Mouse (Mus musculus): ENCODE measurements around the gene Ndufb4. TPM values are rescaled to one million over a fixed set of nuclear protein-coding genes. Genes with fewer than 3 reads are reported as not detected.
"Not testable (repeated sequence)": the region's sequence is repeated elsewhere in the genome, so short reads cannot be mapped to it uniquely, and the experiment has no call there.

The Ndufb4 gene
- total RNA-seq, 1 experiment from 2014 or later = 16.8 TPM

DNA sequence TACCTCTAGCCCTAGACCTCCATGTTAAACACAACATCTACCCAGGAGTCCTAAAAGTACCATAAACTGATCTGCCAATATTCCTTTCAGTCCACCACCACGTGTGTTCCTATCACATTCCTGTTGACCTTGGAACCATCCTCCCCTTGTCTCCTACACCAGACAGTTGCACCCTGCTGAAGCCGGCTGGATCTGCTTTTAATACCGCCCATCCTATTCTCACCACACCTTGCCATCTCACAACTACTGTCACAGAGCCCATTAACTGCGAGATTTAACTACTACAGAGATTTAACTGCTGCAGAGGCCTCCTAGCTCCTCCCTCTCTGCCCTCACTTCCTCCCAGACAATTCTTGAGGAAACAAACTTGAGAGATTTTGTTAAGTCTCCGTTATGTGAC lies 2.8 kb downstream of the Ndufb4 start:
- no peak for ATAC-seq (replicated peaks in 1 of 2; ENCODE audit: insufficient read depth in 1 of 2, low FRiP score in 2 of 2, low TSS enrichment in 1 of 2, low read depth in 1 of 2, poor library complexity in 2 of 2, severe bottlenecking in 2 of 2)

GRCm38 (mm10) chr16:37649068-37649467 lies 5.2 kb downstream of the Ndufb4 start:
- ATAC-seq (replicated peaks in 1 of 2; ENCODE audit: insufficient read depth in 1 of 2, low FRiP score in 2 of 2, low TSS enrichment in 1 of 2, low read depth in 1 of 2, poor library complexity in 2 of 2, severe bottlenecking in 2 of 2) = no peak

DNA sequence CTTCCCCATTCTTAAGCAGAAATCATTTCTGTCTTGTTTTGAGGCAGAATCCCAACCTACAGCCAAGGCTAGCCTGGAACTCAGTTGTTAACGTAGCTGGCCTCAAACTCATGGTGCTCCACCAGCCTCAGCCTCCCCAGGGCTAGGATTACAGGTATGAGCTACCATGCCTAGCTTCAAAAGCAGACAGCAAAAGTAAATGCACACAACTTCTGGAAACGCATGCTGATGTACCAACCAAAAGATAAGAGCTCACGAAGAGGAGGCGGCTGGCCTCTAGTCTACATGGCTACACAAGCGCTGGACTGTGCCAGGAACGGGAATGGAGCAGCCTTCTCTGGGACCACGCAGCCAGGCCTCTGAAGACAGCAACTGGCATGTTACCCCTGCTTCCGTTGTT lies 6.3 kb downstream of the Ndufb4 start:
- no peak for ATAC-seq (replicated peaks in 1 of 2; ENCODE audit: insufficient read depth in 1 of 2, low FRiP score in 2 of 2, low TSS enrichment in 1 of 2, low read depth in 1 of 2, poor library complexity in 2 of 2, severe bottlenecking in 2 of 2)

DNA sequence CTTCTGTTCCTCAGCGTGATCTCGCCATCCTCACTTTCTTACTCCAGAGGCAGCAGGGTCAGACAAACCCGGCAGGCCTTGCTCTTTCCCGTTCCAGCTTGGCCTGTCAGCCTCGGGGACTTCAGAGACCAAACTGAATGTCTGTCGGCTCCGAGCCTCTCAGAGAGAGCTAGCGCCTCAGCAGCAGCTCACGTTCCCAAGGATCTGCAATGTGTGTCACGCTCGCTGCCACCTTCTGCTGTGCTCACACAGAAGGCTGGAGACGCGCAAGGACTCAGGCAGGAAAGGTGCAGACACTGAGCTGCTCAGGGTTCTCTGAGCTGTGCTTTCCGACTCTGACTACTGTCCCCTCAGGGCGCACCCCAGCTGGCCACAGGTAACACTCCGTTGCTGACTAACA lies 7.2 kb downstream of the Ndufb4 start:
- ATAC-seq (replicated peaks in 1 of 2; ENCODE audit: insufficient read depth in 1 of 2, low FRiP score in 2 of 2, low TSS enrichment in 1 of 2, low read depth in 1 of 2, poor library complexity in 2 of 2, severe bottlenecking in 2 of 2) = no peak

GRCm38 (mm10) chr16:37645799-37646198 lies 8.5 kb downstream of the Ndufb4 start:
- no peak for ATAC-seq (replicated peaks in 1 of 2; ENCODE audit: insufficient read depth in 1 of 2, low FRiP score in 2 of 2, low TSS enrichment in 1 of 2, low read depth in 1 of 2, poor library complexity in 2 of 2, severe bottlenecking in 2 of 2)

GRCm38 (mm10) chr16:37645211-37645610 lies 9.0 kb downstream of the Ndufb4 start:
- ATAC-seq (replicated peaks in 1 of 2; ENCODE audit: insufficient read depth in 1 of 2, low FRiP score in 2 of 2, low TSS enrichment in 1 of 2, low read depth in 1 of 2, poor library complexity in 2 of 2, severe bottlenecking in 2 of 2) = no peak

GRCm38 (mm10) chr16:37644486-37644885 lies 9.8 kb downstream of the Ndufb4 start:
- ATAC-seq (replicated peaks in 1 of 2; ENCODE audit: insufficient read depth in 1 of 2, low FRiP score in 2 of 2, low TSS enrichment in 1 of 2, low read depth in 1 of 2, poor library complexity in 2 of 2, severe bottlenecking in 2 of 2) = no peak

DNA sequence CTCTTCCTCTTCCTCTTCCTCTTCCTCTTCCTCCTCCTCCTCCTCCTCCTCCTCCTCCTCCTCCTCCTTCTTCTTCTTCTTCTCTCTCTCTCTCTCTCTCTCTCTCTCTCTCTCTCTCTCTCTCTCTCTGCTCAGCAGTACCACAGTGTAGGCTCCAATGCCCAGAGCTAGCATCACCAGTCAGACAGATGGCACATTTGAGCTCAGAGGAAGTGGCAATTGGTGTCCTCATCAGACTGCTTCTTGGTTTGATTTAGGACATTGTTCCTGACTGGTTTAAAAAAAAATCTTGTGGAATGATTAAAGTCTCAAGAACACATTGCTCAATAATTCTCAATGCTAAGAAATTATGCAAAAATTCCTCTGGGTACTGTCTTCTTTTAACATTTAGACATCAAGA lies 13.7 kb downstream of the Ndufb4 start:
- ATAC-seq (replicated peaks in 1 of 2; ENCODE audit: insufficient read depth in 1 of 2, low FRiP score in 2 of 2, low TSS enrichment in 1 of 2, low read depth in 1 of 2, poor library complexity in 2 of 2, severe bottlenecking in 2 of 2) = not testable (repeated sequence)

GRCm38 (mm10) chr16:37637802-37638201 lies 16.5 kb downstream of the Ndufb4 start:
- no peak for ATAC-seq (replicated peaks in 1 of 2; ENCODE audit: insufficient read depth in 1 of 2, low FRiP score in 2 of 2, low TSS enrichment in 1 of 2, low read depth in 1 of 2, poor library complexity in 2 of 2, severe bottlenecking in 2 of 2)

- ATAC-seq (replicated peaks in 1 of 2; ENCODE audit: insufficient read depth in 1 of 2, low FRiP score in 2 of 2, low TSS enrichment in 1 of 2, low read depth in 1 of 2, poor library complexity in 2 of 2, severe bottlenecking in 2 of 2) = peak in 1 of 2 experiments; percentile 32; a peak in 2 of 4 replicates
Measured at GRCm38 (mm10) chr16:37636107-37636506, 18.1 kb downstream of the Ndufb4 start.

- no peak for ATAC-seq (replicated peaks in 1 of 2; ENCODE audit: insufficient read depth in 1 of 2, low FRiP score in 2 of 2, low TSS enrichment in 1 of 2, low read depth in 1 of 2, poor library complexity in 2 of 2, severe bottlenecking in 2 of 2)
Measured at GRCm38 (mm10) chr16:37635095-37635494, 19.2 kb downstream of the Ndufb4 start.

DNA sequence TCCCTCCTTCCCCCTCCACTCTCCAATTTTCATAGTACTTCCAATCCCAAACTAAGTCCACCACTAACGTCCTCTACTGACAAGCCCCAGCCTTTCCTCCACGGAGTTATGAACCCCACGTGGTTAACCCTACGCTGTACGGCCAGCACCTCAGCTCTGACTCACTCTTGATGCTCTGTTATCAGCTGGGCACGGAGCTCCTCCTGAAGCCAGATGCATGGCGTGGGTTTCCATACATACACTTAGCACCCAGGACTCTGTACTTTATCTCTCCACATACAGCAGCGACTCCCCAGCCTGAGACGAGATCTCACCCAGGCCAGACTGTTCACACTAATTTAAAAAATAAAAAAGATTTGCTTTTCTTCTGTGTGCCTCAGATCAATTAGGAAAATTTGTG lies 19.7 kb downstream of the Ndufb4 start:
- no peak for ATAC-seq (replicated peaks in 1 of 2; ENCODE audit: insufficient read depth in 1 of 2, low FRiP score in 2 of 2, low TSS enrichment in 1 of 2, low read depth in 1 of 2, poor library complexity in 2 of 2, severe bottlenecking in 2 of 2)

DNA sequence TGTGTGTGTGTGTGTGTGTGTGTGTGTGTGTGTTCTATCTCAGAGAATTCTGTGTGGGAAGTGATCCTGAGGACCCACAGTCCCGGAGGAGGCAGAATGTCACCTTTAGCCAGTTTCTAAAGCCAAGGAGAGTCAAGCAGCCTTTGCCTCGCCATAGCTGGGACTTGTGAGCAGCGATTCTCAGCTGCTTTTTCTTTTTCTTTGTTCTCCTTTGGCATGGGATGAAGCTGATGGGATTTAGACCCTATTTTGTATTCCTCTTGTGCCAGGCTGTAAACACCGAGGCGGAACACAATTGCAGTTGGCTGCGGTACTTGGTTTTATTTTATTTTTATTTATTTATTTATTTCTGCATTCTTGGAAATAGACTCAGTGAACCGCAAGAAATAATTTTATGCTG lies 25.2 kb downstream of the Ndufb4 start:
- ATAC-seq (replicated peaks in 1 of 2; ENCODE audit: insufficient read depth in 1 of 2, low FRiP score in 2 of 2, low TSS enrichment in 1 of 2, low read depth in 1 of 2, poor library complexity in 2 of 2, severe bottlenecking in 2 of 2) = no peak

DNA sequence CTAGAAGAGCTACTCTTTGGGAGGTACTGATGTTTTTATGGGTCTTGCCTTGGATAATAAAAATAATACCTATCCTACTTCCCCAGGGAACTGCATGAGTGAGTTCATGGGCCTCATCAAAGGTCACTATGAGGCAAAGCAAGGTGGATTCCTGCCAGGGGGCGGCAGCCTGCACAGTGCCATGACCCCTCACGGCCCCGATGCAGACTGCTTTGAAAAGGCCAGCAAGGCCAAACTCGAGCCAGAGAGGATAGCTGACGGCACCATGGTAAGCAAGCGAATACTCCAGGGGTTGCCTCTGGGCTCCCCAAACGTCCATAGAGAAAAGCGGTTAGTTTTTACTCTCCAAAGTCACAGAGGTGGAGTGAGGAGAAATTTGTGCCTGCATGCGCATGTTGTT lies 25.9 kb downstream of the Ndufb4 start:
- no peak for ATAC-seq (replicated peaks in 1 of 2; ENCODE audit: insufficient read depth in 1 of 2, low FRiP score in 2 of 2, low TSS enrichment in 1 of 2, low read depth in 1 of 2, poor library complexity in 2 of 2, severe bottlenecking in 2 of 2)

DNA sequence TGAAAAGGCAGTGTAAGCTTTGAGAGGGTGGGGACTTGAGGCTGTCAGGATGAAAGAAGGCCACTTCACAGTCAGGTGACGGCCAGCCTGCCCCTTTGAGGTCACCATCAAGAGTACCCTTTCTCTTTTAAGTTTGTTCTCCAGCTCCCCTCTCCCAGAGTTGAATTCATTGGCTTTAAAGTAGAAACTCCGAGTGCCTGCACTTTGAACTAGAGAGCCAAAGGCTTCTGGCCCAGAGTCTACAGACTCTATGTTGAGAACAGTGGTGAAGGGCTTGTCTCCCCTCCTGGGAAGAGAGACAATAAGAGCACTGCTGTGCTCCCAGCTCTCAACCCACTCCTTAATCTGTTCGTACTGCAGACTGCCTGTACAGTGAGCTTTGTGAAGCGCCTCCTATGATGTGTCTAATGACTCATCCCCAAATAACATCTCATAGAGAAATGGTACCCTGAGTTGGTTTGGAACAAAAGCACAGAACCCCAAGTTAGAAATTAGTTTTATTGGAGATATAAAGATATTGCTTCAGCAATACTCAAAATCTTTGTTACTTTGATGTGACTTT lies 27.8 kb downstream of the Ndufb4 start:
- no peak for ATAC-seq (replicated peaks in 1 of 2; ENCODE audit: insufficient read depth in 1 of 2, low FRiP score in 2 of 2, low TSS enrichment in 1 of 2, low read depth in 1 of 2, poor library complexity in 2 of 2, severe bottlenecking in 2 of 2)

GRCm38 (mm10) chr16:37622919-37623318 lies 31.3 kb downstream of the Ndufb4 start:
- ATAC-seq (replicated peaks in 1 of 2; ENCODE audit: insufficient read depth in 1 of 2, low FRiP score in 2 of 2, low TSS enrichment in 1 of 2, low read depth in 1 of 2, poor library complexity in 2 of 2, severe bottlenecking in 2 of 2) = no peak

- no peak for ATAC-seq (replicated peaks in 1 of 2; ENCODE audit: insufficient read depth in 1 of 2, low FRiP score in 2 of 2, low TSS enrichment in 1 of 2, low read depth in 1 of 2, poor library complexity in 2 of 2, severe bottlenecking in 2 of 2)
Measured at GRCm38 (mm10) chr16:37622403-37622802, 31.9 kb downstream of the Ndufb4 start.

DNA sequence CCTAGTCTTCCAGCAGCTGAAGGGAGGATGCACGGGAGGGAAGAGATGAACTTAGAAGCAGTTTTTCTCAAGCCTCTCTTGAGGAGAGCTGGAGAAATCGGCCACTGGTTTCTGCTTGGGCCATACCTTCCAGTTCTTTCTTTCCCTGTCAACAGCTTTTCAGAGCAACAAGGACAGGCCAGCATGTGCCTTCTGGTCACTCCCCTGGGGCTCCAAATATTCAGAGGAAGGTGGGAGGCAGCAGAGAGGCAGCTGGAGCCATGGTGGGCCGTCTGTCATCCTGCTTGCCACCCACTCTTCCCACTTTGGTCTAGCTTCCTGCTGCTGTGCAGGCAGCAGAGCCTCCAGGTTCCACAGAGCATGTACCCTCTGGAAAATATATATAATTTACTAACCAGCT lies 36.6 kb downstream of the Ndufb4 start:
- ATAC-seq (replicated peaks in 1 of 2; ENCODE audit: insufficient read depth in 1 of 2, low FRiP score in 2 of 2, low TSS enrichment in 1 of 2, low read depth in 1 of 2, poor library complexity in 2 of 2, severe bottlenecking in 2 of 2) = no peak

DNA sequence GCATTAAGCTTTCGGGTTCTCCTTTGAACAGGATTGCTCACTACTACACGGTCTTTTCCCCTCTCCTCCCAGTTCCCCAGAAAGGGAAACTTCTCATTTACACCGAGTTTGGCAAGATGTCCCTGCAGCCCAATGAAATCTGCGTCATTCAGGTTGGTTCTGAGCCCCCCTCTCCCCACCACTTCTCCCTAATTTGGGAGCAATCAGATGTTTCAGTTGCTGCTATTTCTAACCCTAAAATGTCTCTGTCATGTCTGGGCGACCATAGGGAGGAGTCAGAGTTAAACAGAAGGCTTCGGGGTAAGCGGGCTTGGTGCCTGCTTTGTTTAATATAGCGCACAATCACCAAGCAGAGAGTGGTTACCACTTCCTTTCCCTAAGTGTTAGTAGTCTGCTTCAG lies 38.1 kb downstream of the Ndufb4 start:
- no peak for ATAC-seq (replicated peaks in 1 of 2; ENCODE audit: insufficient read depth in 1 of 2, low FRiP score in 2 of 2, low TSS enrichment in 1 of 2, low read depth in 1 of 2, poor library complexity in 2 of 2, severe bottlenecking in 2 of 2)

DNA sequence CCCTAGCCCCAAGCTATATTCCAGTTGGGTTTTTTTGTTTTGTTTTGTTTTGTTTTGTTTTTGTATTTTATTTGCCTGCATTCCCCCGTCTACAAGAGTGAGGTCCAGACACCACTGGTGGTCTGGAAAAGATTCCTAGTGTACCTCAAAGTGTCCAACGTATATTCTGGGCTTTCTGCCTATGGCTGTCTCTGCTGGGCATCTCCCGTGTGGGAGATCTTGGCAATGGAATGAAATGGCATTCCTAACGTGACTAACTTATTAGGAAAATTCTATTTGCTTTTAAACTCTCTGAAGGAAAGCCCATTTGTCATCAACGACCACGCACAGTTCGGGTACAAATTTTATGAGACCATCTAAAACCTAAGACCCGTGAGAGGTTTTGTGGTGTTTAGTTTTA lies 38.8 kb downstream of the Ndufb4 start:
- no peak for ATAC-seq (replicated peaks in 1 of 2; ENCODE audit: insufficient read depth in 1 of 2, low FRiP score in 2 of 2, low TSS enrichment in 1 of 2, low read depth in 1 of 2, poor library complexity in 2 of 2, severe bottlenecking in 2 of 2)
